Mouse (Mus musculus): ENCODE results near the gene Slfn8.
"Not testable (repeated sequence)": the region's sequence is repeated elsewhere in the genome, so short reads cannot be mapped to it uniquely, and the experiment has no call there.

The Slfn8 gene

DNA sequence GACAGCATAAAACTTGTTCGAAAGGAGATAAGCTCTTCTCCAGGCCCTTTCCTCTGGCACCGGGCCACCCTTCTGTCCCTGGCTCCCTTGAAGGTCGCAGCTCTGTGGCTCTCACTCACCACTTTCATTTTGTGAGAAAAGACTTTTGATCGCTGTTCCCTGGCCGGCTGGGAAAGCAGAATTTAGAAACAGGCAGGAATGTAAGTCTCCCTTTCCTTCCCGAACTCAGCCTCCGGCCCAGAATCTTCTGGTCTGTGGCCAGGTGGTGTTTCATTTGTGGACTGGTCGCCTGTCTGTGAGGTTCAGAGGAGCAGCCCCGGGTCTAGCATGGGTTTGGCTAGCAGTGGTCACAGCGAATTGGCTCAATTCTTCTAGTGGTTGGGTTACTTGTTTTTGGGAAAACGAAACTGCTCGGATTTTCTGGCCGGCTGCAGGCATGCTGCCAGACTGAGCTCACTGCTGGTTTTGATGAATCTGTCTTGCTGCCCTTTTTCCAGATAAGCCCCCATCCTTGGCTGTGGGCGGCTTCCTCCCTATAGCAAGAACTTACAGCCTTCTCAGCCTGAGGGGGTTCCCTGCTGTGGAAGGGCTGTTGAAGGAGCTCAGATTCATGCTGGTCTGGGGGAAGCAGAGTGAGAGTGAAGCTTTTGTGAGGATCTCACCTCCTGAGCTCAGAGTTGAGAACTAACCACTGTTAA, 29.0 kb downstream of the Slfn8 start, which contains the start of gene Slfn9:
Gene Slfn9 (minus strand): TSS at position 362 of the 698 bp plus-strand sequence.
- no peak for DNase-seq (ENCODE audit: low read depth, low spot score)

DNA sequence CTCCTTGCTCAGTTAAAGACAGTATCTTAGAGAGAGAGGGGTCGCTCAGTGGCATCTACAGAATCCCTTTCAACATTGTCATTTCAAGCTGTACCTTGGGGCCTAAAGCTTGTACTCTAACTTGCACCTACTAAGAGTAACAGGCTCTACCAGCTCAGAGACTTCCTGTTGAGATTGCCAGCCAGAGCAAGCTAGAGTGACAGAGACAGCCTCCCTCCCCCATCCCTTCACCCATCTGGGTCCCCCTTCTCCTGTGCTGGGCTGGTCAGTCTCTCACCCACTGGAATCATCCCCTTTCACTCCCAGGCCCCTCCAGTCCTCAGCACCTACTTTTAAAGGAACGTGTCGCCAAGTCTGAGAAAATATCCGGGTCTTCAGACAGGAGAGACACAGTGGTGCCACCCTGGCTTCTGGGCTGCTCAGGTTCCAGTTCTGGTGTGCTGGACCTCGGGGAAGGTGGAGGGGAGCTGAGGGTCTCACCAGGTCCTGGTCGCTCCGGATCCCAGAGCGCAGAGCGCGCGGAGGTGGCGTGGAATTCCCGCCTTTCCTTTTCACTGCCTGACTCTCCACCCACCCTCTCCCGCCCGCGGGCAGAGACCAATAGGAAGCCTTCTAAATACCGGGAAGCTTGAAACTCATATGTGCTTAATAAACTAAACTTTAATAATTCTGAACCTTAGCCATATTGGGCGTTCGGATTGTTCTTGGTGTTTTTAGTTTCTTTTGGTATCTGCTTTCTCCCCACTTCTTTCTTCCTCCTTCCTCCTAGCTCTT, 29.8 kb downstream of the Slfn8 start:
- not testable (repeated sequence) for DNase-seq (ENCODE audit: low read depth, low spot score)

- DNase-seq (ENCODE audit: low read depth, low spot score) = no peak
Observed at GRCm38 (mm10) chr11:82989357-82989756, 31.3 kb downstream of the Slfn8 start.

DNA sequence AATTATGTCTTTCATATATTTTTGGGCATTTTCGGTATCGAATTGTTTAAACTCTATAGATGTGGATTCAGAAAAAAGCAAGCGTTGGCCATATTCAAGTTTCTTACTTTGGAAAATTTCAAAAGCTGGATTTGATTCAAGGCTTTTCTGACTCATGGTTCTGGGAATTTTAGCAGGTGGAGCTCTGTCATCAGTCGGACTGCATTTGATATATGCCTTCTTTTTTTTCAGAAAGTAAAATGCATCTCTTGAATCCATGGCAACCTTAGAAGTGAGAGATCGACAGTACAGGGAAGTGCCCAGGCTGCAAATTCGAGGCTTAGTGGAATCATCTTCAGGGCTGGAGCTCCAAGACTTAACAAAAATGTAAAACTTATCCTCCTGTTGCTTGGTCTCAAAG, 33.0 kb downstream of the Slfn8 start:
- DNase-seq (ENCODE audit: low read depth, low spot score) = no peak

GRCm38 (mm10) chr11:82983193-82983592, 37.4 kb downstream of the Slfn8 start:
- DNase-seq (ENCODE audit: low read depth, low spot score) = no peak

GRCm38 (mm10) chr11:82982409-82982808, 38.2 kb downstream of the Slfn8 start:
- not testable (repeated sequence) for DNase-seq (ENCODE audit: low read depth, low spot score)

- DNase-seq (ENCODE audit: low read depth, low spot score) = no peak
Observed at GRCm38 (mm10) chr11:82973916-82974315, 46.7 kb downstream of the Slfn8 start.

DNA sequence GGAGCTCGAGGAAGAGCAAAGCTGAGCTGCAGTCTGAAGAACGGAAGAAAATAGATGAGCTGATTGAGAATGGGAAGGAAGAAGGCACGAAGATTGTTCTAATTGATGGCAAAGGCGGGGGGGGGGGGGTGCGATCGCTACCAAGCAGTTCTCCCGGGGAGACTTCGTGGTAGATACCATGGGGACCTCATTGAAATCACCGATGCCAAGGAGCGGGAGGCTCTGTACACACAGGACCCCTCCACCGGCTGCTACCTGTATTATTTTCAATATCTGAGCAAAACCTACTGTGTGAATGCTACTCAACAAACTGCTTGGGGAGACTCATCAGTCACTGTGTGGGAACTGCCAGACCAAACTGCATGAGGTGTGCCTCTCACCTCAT, 49.0 kb downstream of the Slfn8 start:
- no peak for DNase-seq (ENCODE audit: low read depth, low spot score)

DNA sequence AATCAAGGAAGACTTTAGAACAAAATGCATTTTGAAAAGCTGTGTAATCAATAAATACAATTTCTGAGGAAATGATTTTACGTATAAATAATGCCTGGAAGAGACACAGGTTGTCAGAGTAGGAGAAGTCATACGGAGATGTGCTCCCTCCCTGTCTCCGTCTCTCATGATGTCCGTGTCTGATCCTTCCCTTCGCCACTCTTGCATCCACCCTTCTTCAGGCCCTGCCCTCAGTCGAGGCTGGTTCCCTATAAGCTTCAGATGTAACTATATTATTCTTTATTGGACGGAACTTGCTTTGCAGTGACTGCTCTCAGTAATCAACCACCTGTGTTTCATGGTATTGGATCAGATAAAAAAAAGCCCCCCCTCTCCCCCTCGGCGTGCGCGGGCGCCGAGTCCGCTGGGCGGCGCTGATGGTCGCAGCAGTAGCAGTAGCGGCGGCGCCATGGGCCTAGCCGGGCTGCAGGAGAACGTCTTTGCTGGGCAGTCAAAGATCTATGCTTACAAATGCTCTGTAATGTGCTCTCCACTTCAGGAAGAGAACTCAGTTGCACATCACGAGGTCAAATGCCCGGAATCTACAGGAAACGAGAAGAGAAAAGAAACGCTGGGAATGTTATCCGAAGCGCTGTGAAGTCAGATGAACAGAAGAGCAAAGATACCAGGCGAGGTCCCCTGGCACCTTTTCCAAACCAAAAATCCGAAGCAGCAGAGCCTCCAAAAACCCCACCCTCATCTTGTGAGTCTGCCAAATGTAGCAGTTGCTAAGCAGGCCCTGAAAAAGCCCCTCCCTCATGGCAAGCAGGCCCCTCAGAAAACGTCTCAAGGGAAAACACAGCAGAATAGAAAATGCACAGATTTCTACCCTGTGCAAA, 49.7 kb downstream of the Slfn8 start:
- no peak for DNase-seq (ENCODE audit: low read depth, low spot score)

GRCm38 (mm10) chr11:82962215-82962614, 58.4 kb downstream of the Slfn8 start:
- no peak for DNase-seq (ENCODE audit: low read depth, low spot score)

- DNase-seq (ENCODE audit: low read depth, low spot score) = no peak
Observed at GRCm38 (mm10) chr11:82961743-82962142, 58.9 kb downstream of the Slfn8 start.

- no peak for DNase-seq (ENCODE audit: low read depth, low spot score)
Observed at GRCm38 (mm10) chr11:82959613-82960012, 61.0 kb downstream of the Slfn8 start.

GRCm38 (mm10) chr11:82956925-82957324, 63.7 kb downstream of the Slfn8 start:
- DNase-seq (ENCODE audit: low read depth, low spot score) = no peak

- no peak for DNase-seq (ENCODE audit: low read depth, low spot score)
Observed at GRCm38 (mm10) chr11:82954631-82955030, 66.0 kb downstream of the Slfn8 start.

DNA sequence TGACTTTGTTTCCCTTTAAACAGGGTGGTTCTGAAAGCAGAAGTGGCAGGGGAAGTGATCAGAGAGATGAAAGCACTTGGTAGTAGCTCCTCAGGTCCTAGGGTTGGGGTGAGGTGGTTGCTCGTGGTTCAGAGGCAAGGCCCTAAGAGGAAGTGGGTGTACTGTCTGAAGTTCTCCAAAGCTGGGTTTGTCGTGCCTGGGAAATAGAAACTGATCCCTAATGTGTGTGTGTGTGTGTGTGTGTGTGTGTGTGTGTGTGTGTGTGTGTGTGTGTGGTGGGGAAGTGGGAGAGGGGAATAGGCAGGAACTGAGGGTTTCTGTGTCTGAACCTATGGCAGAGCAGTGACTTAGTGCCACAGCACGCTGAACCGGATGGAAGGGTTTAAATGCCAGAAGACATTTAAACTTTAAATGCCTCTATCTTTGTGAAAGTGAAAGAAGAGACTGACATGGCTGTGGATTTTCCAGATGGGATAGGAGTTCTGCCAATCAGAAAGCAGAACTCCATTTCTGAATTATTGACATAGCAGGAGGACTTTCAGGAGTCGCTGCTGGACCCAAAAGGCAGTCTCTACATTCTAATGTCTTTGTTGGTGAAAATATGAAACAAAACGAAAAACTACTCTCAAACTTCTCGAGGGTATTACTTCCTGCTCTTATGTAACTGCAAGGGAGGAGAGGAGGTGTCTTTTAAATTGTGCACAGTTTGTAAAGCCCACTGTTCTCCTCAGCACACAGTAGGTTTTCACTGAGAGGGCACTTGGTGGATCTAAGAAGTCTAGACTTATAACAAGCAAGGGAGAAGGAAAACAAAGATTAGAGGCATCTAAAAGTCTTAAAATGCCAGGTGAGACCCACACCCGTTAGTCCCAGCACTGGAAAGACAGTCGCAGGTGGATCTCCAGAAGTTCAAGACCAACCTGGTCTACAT, 67.7 kb downstream of the Slfn8 start:
- no peak for DNase-seq (ENCODE audit: low read depth, low spot score)

Data from embryo, embryonic 11.5 days (tissue).